Mouse (Mus musculus) thymus, adult 2 months (tissue): Measurements from ENCODE around the gene Unc5b. TPM values are rescaled to one million over a fixed set of nuclear protein-coding genes. Genes with fewer than 3 reads are reported as not detected.

ENCODE experiments used
- DNase-seq: peaks from one replicate; pipeline ENCODE4 v3.0.0; 2021
- H3K27ac ChIP-seq: fragments of 200-500 bp; 2 replicates; pipeline ENCODE4 v1.5.1; 2012; ENCODE audit warnings: low read length, control low read depth; ENCODE audit not compliant: control insufficient read depth, insufficient read depth
- H3K27me3 ChIP-seq: fragments of 200-500 bp; 2 replicates; pipeline ENCODE4 v1.6.1; 2012; ENCODE audit warnings: mild to moderate bottlenecking, low read length, moderate library complexity, mixed read lengths; ENCODE audit not compliant: control insufficient read depth, insufficient read depth
- H3K36me3 ChIP-seq: fragments of 200-500 bp; 2 replicates; pipeline ENCODE4 v1.6.1; 2012; ENCODE audit warnings: mild to moderate bottlenecking, low read length, moderate library complexity; ENCODE audit not compliant: control insufficient read depth, insufficient read depth
- H3K4me1 ChIP-seq: fragments of 200-500 bp; replicated peaks from 2 replicates; pipeline ENCODE4 v1.6.1; 2012; ENCODE audit warnings: low read length; ENCODE audit not compliant: control insufficient read depth, insufficient read depth
- H3K4me3 ChIP-seq: fragments of 200-500 bp; 2 replicates; pipeline ENCODE4 v1.5.1; 2012; ENCODE audit warnings: mild to moderate bottlenecking, low read length, control low read depth, moderate library complexity; ENCODE audit not compliant: control insufficient read depth, insufficient read depth
- CTCF ChIP-seq: fragments of 200-500 bp; IDR thresholded peaks from 2 replicates; pipeline ENCODE4 v1.5.1; 2012; ENCODE audit warnings: mild to moderate bottlenecking, control low read depth, low read length, moderate library complexity, borderline replicate concordance; ENCODE audit not compliant: control insufficient read depth, poor library complexity, insufficient read depth; ENCODE audit errors: extremely low read depth
- POLR2A ChIP-seq: fragments of 200-500 bp; IDR thresholded peaks from 2 replicates; pipeline ENCODE4 v1.6.1; 2012; ENCODE audit warnings: mild to moderate bottlenecking, low read length, control low read depth, moderate library complexity; ENCODE audit not compliant: control insufficient read depth, poor library complexity, insufficient read depth; ENCODE audit errors: extremely low read depth
- WGBS: fragments of 180-500 bp; shearing (Covaris S2); methylation state at CpG from one replicate; pipeline ENCODE4 v1.1.7; 2018; 5-methylcytosine and 5-hydroxymethylcytosine counted together
- polyA plus RNA-seq: library from polyadenylated mRNA; depleted of rRNA; stranded (reverse); fragments of >200 nt; gene quantifications from 2 replicates; pipeline ENCODE4 v1.2.3, GENCODE M21; 2012

Unc5b gene
- polyA plus RNA-seq, 1 experiment: 4.0 TPM

GRCm38 (mm10) chr10:60811792-60812525 is 19.4 kb downstream of the Unc5b start:
- no peaks in the 10 kb centered on the region for H3K27me3 ChIP-seq
- H3K27ac ChIP-seq: no peak overlapping the region
- no peak for DNase-seq
- H3K36me3 ChIP-seq: no peaks in the 10 kb centered on the region
- H3K4me3 ChIP-seq: no peak overlapping the region
- TF ChIP-seq CTCF (no peak), POLR2A (no peak)
- WGBS: 35% methylated on average over 15 of the region's 15 CpGs
- peaks cover 8% of the 10 kb centered on the region; the same call in 1 of the 2 replicates for H3K4me1 ChIP-seq

- TF ChIP-seq CTCF (no peak), POLR2A (no peak)
- no peak for DNase-seq
- no peak overlapping the region for H3K27ac ChIP-seq
- no peaks in the 10 kb centered on the region for H3K27me3 ChIP-seq
- H3K36me3 ChIP-seq: no peaks in the 10 kb centered on the region
- 11% methylated on average over 6 of the region's 6 CpGs for WGBS
- no peak overlapping the region for H3K4me3 ChIP-seq
- H3K4me1 ChIP-seq: no peaks in the 10 kb centered on the region
Observed at GRCm38 (mm10) chr10:60808447-60808846, 22.9 kb downstream of the Unc5b start.

DNA sequence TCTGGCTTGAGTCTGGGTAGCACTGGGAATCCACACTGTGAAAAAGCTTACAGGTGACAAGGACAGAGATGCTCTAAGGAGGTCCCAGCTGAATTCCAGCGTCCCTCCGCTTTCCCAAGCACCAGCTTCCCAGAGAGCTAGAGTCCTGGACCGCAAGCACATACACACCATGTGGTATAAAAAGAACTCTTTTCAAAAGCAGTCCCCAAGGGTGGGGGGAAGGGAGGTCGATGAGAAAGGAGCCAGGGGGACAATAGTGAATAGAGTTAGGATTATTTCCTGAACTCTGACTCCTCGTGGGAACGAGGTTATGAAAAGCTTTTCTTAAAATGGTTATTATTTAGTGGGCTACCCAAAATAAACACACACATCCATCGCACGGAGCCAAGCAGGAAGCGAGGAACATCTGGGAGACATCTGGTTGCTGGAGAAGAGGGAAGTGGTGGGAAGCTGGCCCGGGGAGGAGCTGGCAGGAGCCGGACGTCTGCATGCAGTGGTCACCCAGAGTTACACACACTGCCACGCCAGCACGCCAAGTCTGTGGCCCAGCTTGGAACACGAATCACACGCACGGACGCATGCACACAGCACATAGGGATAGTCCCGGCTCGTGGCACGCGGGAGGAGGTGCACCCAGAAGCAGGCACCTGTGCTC is 23.7 kb downstream of the Unc5b start:
- no peaks in the 10 kb centered on the region for H3K27me3 ChIP-seq
- no peaks in the 10 kb centered on the region for H3K36me3 ChIP-seq
- no peak overlapping the region for H3K4me3 ChIP-seq
- no peak overlapping the region for H3K27ac ChIP-seq
- no peak for DNase-seq
- no peaks in the 10 kb centered on the region for H3K4me1 ChIP-seq
- TF ChIP-seq POLR2A (no peak), CTCF (no peak)
- 8% methylated on average over 22 of the region's 22 CpGs for WGBS

- Histone ChIP-seq H3K27ac (no peak overlapping the region), H3K4me3 (no peak overlapping the region), H3K27me3 (no peaks in the 10 kb centered on the region), H3K4me1 (no peaks in the 10 kb centered on the region), H3K36me3 (no peaks in the 10 kb centered on the region)
- TF ChIP-seq POLR2A (no peak), CTCF (no peak)
- no peak for DNase-seq
- 91% methylated on average over 8 of the region's 8 CpGs for WGBS
Observed at GRCm38 (mm10) chr10:60806207-60806538, 25.2 kb downstream of the Unc5b start.

GRCm38 (mm10) chr10:60805436-60806206 is 25.8 kb downstream of the Unc5b start:
- 83% methylated on average over 21 of the region's 21 CpGs for WGBS
- H3K4me1 ChIP-seq: no peaks in the 10 kb centered on the region
- no peak for DNase-seq
- no peaks in the 10 kb centered on the region for H3K36me3 ChIP-seq
- no peaks in the 10 kb centered on the region for H3K27me3 ChIP-seq
- no peak overlapping the region for H3K27ac ChIP-seq
- no peak overlapping the region for H3K4me3 ChIP-seq
- no peak for TF ChIP-seq CTCF
- TF ChIP-seq POLR2A: no peak

- no peaks in the 10 kb centered on the region for H3K36me3 ChIP-seq
- TF ChIP-seq POLR2A (no peak), CTCF (no peak)
- no peak overlapping the region for H3K4me3 ChIP-seq
- no peaks in the 10 kb centered on the region for H3K4me1 ChIP-seq
- no peak overlapping the region for H3K27ac ChIP-seq
- no peak for DNase-seq
- WGBS: 82% methylated on average over 4 of the region's 4 CpGs
- no peaks in the 10 kb centered on the region for H3K27me3 ChIP-seq
Observed at GRCm38 (mm10) chr10:60804865-60805264, 26.5 kb downstream of the Unc5b start.
